Mouse (Mus musculus): ENCODE measurements at regions not wholly inside any gene's neighbourhood (a gene's known extent, or its start where the extent isn't known, plus 50 kb on each side); places are given as distances from the start of the nearest gene placed in this dataset.
A peak's percentile ranks its signal among the peaks of the same experiment; 100 is the strongest.
"Not testable (repeated sequence)": the region's sequence is repeated elsewhere in the genome, so short reads cannot be mapped to it uniquely, and the experiment has no call there.

DNA sequence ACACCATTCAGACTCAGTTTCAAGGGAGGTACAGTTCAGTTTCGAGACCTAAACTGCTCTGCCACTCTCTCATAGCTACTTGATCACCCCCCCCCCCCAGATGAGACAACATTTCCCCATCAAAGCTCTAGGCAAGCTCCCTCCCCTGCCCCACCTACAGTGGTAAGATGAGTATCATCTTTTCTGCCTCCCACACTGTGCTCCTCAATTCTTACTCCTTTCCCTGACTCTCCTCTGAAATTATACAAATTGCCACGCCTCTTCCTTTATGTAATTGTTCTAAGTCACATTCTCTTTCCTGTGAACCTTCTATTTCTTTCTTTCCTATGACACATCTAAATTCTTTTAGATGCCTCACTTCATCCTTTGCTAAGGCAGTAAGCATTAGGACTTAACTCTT, 321.6 kb downstream of the Htr1b start:
- peak; percentile 34 for DNase-seq (ENCODE audit: low spot score)

DNA sequence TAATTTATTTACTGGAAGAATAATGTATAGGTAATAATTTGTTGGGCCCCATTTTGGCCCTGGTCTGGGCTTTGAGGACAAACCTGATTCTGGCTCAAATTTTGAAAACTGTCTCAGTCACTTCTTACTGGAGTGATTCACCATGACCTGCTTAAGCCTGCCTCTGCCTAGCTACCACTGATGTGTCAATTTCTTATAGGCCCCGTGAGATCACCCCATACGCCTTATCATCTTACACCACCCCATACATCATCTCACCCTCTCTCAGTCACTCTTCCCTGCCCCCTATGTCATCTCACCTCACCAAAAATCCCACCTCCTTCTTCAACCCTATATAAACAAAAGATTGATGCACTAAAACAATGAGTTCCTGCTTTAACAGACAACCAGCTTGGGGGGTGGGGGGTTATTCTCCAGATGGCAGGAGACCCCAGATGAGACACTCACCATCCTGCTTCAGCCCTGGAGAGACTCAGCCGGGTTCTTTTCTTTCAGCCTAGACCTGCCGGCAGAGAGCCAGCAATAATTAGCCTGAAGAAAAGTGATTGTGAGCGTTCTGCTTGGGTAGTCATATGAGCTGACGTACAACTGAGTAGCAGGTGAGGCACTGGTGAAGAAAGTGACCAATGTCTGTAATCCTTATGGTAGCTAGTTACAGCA, 325.0 kb downstream of the Htr1b start:
- DNase-seq (ENCODE audit: low spot score): no peak

DNA sequence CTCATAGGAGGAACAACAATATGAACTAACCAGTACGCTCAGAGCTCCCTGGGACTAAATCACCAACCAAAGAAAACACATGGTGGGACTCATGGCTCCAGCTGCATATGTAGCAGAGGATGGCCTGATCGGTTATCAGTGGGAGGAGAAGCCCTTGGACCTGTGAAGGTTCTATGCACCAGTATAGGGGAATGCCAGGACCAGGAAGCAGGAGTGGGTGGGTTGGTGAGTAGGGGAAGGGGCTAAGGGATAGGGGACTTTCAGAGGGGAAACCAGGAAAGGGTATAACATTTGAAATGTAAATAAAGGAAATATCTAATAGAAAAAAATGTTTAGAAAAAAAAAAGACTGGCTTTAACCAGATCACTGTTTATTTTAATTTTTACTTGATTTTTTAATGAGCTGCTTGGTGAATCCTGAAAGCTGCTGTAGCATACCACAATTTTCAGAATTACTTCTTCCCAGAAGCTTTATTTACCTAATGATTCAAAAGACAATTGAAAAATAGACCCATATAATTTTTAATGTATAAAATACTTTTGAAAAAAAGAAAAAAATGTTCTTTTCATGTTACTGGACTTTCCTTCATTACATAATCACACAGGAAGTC, 328.1 kb downstream of the Htr1b start:
- no peak for DNase-seq (ENCODE audit: low spot score)

DNA sequence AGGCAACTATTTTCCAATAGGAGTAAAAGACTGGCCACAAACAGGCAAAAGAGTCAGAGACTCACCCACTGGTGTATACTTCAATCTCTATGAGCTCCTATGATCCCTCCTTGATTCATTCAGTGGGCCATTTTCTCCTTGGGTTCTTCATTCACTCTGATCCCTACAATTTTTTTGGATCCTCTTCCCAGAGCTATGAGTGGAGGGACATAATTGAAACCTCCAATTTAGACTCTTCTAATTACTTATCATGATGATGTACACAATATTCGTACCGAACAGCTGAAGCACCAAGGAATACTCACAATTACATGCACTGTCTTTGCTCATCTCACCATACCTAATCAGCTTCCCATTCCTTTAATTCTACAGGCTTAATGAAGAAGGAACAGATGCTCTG, 357.9 kb downstream of the Htr1b start:
- no peak for DNase-seq (ENCODE audit: low spot score)

DNA sequence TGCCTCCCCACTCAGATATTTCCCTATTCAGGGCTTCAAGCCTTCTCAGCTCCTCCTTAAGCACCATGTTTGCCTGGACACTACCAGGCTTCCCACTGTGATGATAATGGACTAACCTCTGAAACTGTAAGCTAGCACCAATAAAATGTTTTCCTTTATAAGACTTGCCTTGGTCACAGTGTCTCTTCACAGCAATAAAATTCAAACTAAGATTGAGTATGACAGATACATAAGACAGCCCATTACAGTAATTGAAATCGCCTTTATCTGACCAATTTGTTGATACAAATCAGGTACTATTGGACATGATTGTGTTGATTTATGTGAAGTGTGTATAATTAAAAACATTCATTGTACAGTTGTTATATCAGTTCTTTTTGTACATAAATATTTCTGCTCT, 358.3 kb downstream of the Htr1b start:
- no peak for DNase-seq (ENCODE audit: low spot score)

DNA sequence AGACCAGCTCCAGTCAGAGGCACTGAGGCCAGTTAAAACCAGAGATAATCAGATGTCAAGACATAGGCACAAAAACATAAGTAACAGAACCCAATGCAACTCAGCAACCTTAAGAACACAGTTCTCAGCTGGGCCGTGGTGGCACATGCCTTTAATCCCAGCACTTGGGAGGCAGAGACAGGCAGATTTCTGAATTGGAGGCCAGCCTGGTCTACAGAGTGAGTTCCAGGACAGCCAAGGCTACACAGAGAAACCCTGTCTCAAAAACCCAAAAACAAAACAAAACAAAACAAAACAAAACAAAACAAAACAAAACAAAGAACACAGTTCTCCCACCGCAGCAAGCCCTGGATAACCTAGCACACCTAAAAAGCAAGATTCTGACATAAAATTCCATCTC, 408.7 kb downstream of the Htr1b start:
- not testable (repeated sequence) for DNase-seq (ENCODE audit: low spot score)

DNA sequence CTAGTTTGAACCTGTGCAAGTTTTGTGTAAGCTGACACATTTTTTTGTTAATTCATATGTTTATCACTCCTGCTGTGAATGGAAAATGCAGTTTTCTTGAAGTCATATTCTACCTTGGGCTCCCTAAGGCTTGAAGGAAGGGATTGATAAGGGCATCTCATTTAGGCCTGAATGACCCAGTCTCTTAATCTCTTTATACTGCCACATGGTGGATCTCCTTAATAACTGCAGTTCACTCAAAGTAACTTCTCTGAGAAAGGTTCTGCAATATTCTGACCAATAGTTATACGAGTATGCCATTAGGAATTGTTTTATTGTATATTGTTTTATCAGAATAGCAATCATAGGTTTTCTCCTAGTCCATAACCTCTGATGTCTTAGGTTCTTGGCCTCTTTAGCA, 415.7 kb downstream of the Htr1b start:
- no peak for DNase-seq (ENCODE audit: low spot score)

DNA sequence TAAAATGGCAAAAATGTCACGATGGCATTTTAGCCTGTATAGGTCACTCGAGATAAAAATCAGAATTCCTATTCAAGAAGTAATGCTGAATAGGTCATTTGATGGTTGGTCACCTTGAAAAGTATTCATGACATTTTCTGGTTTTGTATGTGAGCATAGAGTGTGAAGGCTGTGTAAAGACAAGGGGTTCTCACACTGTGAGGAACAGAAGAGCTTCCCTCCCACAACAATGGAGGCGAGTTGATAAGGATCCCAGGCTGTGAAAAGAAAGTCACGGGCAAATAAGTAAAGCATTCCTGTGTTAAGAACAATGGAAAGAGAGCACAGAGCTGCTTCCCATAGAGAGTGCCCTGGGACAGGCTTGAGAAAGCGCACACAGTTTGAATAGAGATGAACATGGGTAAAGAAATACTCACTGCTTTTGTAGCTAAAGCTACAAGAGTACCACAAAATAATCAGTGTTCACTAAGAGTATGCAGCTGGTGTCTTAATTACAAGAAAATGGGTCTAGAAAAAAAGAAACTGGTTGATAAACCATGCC, 418.0 kb downstream of the Htr1b start:
- DNase-seq (ENCODE audit: low spot score): no peak

DNA sequence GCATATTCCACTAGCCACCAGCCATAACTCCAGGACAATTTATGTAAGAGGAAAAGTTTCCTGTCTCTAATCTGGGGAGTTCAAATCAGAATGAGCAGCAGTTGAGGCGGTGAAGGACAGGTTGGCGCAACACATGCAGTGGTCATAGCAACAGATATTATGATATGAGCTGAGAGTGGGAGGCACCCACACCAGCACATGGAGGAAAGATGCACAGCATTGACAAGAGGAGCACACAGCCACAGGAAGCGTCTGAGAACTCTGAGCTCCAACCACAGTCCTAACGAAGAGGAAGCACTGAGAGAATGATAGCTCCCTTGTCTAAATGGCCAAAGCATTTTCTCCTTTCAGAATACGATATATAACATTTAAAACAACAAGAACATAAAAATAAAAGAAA, 418.9 kb downstream of the Htr1b start:
- no peak for DNase-seq (ENCODE audit: low spot score)

DNA sequence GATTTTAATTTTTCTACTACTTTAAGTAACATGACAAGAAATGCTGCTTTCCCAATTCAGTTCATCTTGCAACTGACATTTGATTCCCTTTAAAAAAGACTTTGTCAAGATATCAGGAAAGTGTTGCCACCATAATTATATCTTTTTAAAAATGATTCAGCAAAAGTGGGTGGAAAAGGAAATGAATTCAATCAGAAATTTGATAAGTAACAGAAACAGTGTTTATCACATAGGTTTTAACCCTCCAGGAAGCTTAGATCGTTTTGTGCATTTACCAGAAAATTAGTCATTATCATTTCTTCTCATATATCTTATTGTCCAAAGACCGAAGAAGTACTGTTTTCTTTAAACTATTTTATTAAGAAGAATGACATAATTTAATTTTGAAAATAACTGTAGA, 441.0 kb downstream of the Htr1b start:
- DNase-seq (ENCODE audit: low spot score): no peak

Data from left cerebral cortex, adult 11 months (tissue).